Mouse (Mus musculus) olfactory bulb, adult 2 months (tissue): ENCODE data around the gene Gigyf2. TPM values are rescaled to one million over a fixed set of nuclear protein-coding genes. Genes with fewer than 3 reads are reported as not detected.
"Not testable (repeated sequence)": the region's sequence is repeated elsewhere in the genome, so short reads cannot be mapped to it uniquely, and the experiment has no call there.

ENCODE experiments used
- H3K27ac ChIP-seq: fragments of 200-500 bp; 2 replicates; pipeline ENCODE4 v1.5.1; 2012; ENCODE audit warnings: low read depth, low read length; ENCODE audit not compliant: insufficient read depth
- H3K4me1 ChIP-seq: fragments of 200-500 bp; 2 replicates; pipeline ENCODE4 v1.6.1; 2012; ENCODE audit warnings: low read length; ENCODE audit not compliant: control insufficient read depth, insufficient read depth
- H3K4me3 ChIP-seq: fragments of 200-500 bp; 2 replicates; pipeline ENCODE4 v1.5.1; 2012; ENCODE audit warnings: mild to moderate bottlenecking, low read depth, low read length, moderate library complexity; ENCODE audit not compliant: insufficient read depth
- CTCF ChIP-seq: fragments of 200-500 bp; IDR thresholded peaks from 2 replicates; pipeline ENCODE4 v1.5.1; 2012; ENCODE audit warnings: low read depth, mild to moderate bottlenecking, low read length, moderate library complexity; ENCODE audit not compliant: insufficient read depth
- POLR2A ChIP-seq: fragments of 200-500 bp; IDR thresholded peaks from 2 replicates; pipeline ENCODE4 v1.6.1; 2012; ENCODE audit warnings: mild to moderate bottlenecking, low read depth, low read length, moderate library complexity; ENCODE audit not compliant: insufficient read depth
- WGBS: fragments of 180-500 bp; shearing (Covaris S2); methylation state at CpG from one replicate; pipeline ENCODE4 v1.1.7; 2018; 5-methylcytosine and 5-hydroxymethylcytosine counted together
- polyA plus RNA-seq: library from polyadenylated mRNA; stranded (reverse); fragments of >200 nt; gene quantifications from 2 replicates; pipeline ENCODE4 v1.2.4, GENCODE M21; 2012; ENCODE audit warnings: low replicate concordance; ENCODE audit not compliant: missing spikeins, insufficient read depth, insufficient read length

The Gigyf2 gene
- polyA plus RNA-seq, 1 experiment, result 228 TPM

- 65% methylated on average over 9 of the region's 9 CpGs for WGBS
- no peak overlapping the region for H3K27ac ChIP-seq
- peaks cover 8% of the 10 kb centered on the region for H3K4me1 ChIP-seq
- H3K4me3 ChIP-seq, result no peak overlapping the region
- TF ChIP-seq POLR2A, result no peak
Observed at GRCm38 (mm10) chr1:87467469-87467868, 140.7 kb downstream of the Gigyf2 start.

- Histone ChIP-seq H3K4me3 (no peak overlapping the region), H3K4me1 (peaks cover 8% of the 10 kb centered on the region), H3K27ac (no peak overlapping the region)
- WGBS, result 66% methylated on average over 6 of the region's 6 CpGs
- TF ChIP-seq CTCF, result no peak
- TF ChIP-seq POLR2A, result no peak
Observed at GRCm38 (mm10) chr1:87468321-87468720, 141.5 kb downstream of the Gigyf2 start.

- H3K4me3 ChIP-seq, H3K27ac ChIP-seq, H3K4me1 ChIP-seq: not testable (repeated sequence)
- 44% methylated on average over 8 of the region's 10 CpGs for WGBS
Observed at GRCm38 (mm10) chr1:87469971-87470370, 143.2 kb downstream of the Gigyf2 start, which contains the start of gene Snorc. Gene Snorc (plus strand): TSS chr1:87470271.

- no peak for TF ChIP-seq POLR2A
- no peak for TF ChIP-seq CTCF
- WGBS, result 63% methylated on average over 7 of the region's 7 CpGs
- Histone ChIP-seq H3K4me3 (no peak overlapping the region), H3K27ac (no peak overlapping the region), H3K4me1 (peaks cover 17% of the 10 kb centered on the region)
Observed at GRCm38 (mm10) chr1:87471914-87472313, 145.1 kb downstream of the Gigyf2 start.

GRCm38 (mm10) chr1:87472576-87472975 lies 145.8 kb downstream of the Gigyf2 start:
- 76% methylated on average over 7 of the region's 7 CpGs for WGBS
- peaks cover 14% of the 10 kb centered on the region for H3K4me1 ChIP-seq
- TF ChIP-seq CTCF, result no peak
- no peak for TF ChIP-seq POLR2A
- H3K4me3 ChIP-seq, result no peak overlapping the region
- H3K27ac ChIP-seq, result no peak overlapping the region

GRCm38 (mm10) chr1:87475076-87475895 lies 148.5 kb downstream of the Gigyf2 start:
- peaks cover 14% of the 10 kb centered on the region for H3K4me1 ChIP-seq
- H3K27ac ChIP-seq, result no peak overlapping the region
- 2% methylated on average over 42 of the region's 42 CpGs for WGBS
- H3K4me3 ChIP-seq, result peak overlapping the region; percentile 36
- TF ChIP-seq POLR2A (no peak), CTCF (no peak)

- Histone ChIP-seq H3K4me3 (no peak overlapping the region), H3K27ac (no peak overlapping the region), H3K4me1 (peaks cover 8% of the 10 kb centered on the region)
- TF ChIP-seq CTCF, result no peak
- TF ChIP-seq POLR2A, result no peak
- WGBS, result 86% methylated on average over 4 of the region's 4 CpGs
Observed at GRCm38 (mm10) chr1:87482546-87482945, 155.7 kb downstream of the Gigyf2 start.

- Histone ChIP-seq H3K27ac (peak overlapping the region; percentile 12; the same call in 1 of the 2 replicates), H3K4me1 (peaks cover 11% of the 10 kb centered on the region), H3K4me3 (no peak overlapping the region)
- TF ChIP-seq CTCF, result no peak
- WGBS, result 37% methylated on average over 6 of the region's 6 CpGs
Observed at GRCm38 (mm10) chr1:87486386-87486785, 159.6 kb downstream of the Gigyf2 start.

GRCm38 (mm10) chr1:87492285-87492684 lies 165.5 kb downstream of the Gigyf2 start:
- Histone ChIP-seq H3K4me3 (no peak overlapping the region), H3K27ac (no peak overlapping the region), H3K4me1 (peaks cover 12% of the 10 kb centered on the region)
- TF ChIP-seq POLR2A, result no peak
- TF ChIP-seq CTCF, result no peak
- 56% methylated on average over 3 of the region's 3 CpGs for WGBS

- no peak overlapping the region; the same call in 1 of the 2 replicates for H3K27ac ChIP-seq
- no peak for TF ChIP-seq POLR2A
- TF ChIP-seq CTCF, result no peak
- H3K4me1 ChIP-seq, result peaks cover 9% of the 10 kb centered on the region
- no peak overlapping the region for H3K4me3 ChIP-seq
- WGBS, result 49% methylated on average over 4 of the region's 4 CpGs
Observed at GRCm38 (mm10) chr1:87493542-87493941, 166.7 kb downstream of the Gigyf2 start.

Other genes with a start within 250 kb of the Gigyf2 start
- gene Alppl2, start 237.1 kb upstream of the Gigyf2 start, polyA plus RNA-seq, result not detected in 2 replicates
- gene Alpi, start 225.4 kb upstream of the Gigyf2 start, polyA plus RNA-seq, result not detected in 2 replicates
- gene Akp3, start 202.0 kb upstream of the Gigyf2 start, polyA plus RNA-seq, result not detected in 2 replicates
- not detected in 2 replicates for gene Ecel1, start 170.5 kb upstream of the Gigyf2 start, polyA plus RNA-seq
- not detected in 2 replicates for gene Prss56, start 143.7 kb upstream of the Gigyf2 start, polyA plus RNA-seq
- not detected in 2 replicates for gene Chrnd, start 136.4 kb upstream of the Gigyf2 start, polyA plus RNA-seq
- gene Chrng, start 122.3 kb upstream of the Gigyf2 start, polyA plus RNA-seq, result not detected in 2 replicates
- not detected in 2 replicates for gene Eif4e2, start 113.1 kb upstream of the Gigyf2 start, polyA plus RNA-seq
- gene Efhd1, start 62.6 kb upstream of the Gigyf2 start, polyA plus RNA-seq, result not detected in 2 replicates
- not detected in 2 replicates for gene Kcnj13, start 67.7 kb downstream of the Gigyf2 start, polyA plus RNA-seq
- gene Snorc, start 143.3 kb downstream of the Gigyf2 start, polyA plus RNA-seq, result not detected in 2 replicates
- gene Neu2, start 182.9 kb downstream of the Gigyf2 start, polyA plus RNA-seq, result not detected in 2 replicates
- not detected in 2 replicates for gene Ngef, start 246.9 kb downstream of the Gigyf2 start, polyA plus RNA-seq